Mouse (Mus musculus) heart, postnatal 10 days (tissue): Measurements from ENCODE around the gene Adamts3. TPM values are rescaled to one million over a fixed set of nuclear protein-coding genes. Genes with fewer than 3 reads are reported as not detected.

ENCODE experiments used
- DNase-seq, 2 experiments: peaks; one replicate each; pipeline ENCODE4 v3.0.0; 2021
- intact Hi-C: fragments of 180-260 bp; cut with DNase I; formaldehyde crosslinking; loops from one replicate; pipeline ENCODE4 v1.15.1; 2025
- total RNA-seq, 2 experiments: library from RNA; stranded (reverse); gene quantifications; 2 replicates each; pipeline ENCODE4 v1.2.3; 2021

Adamts3 gene
- total RNA-seq, 2 experiments from 2014 or later = 8.3 to 11.1 TPM

- intact Hi-C loops = loop anchor here (5.0 kb wide), 2 partner anchors 109 to 279 kb away; no protein-coding TSS in a partner anchor
- no peak for DNase-seq
Measured at GRCm38 (mm10) chr5:89821175-89821574, 62.0 kb downstream of the Adamts3 start.

GRCm38 (mm10) chr5:89819531-89819930 is 63.6 kb downstream of the Adamts3 start:
- DNase-seq = peak; percentile 5 to 34
- intact Hi-C loops = loop anchor here (5.0 kb wide), 1 partner anchor 97 kb away; no protein-coding TSS in a partner anchor

- intact Hi-C loops = loop anchor here (5.0 kb wide), 1 partner anchor 94 kb away; no protein-coding TSS in a partner anchor
- no peak for DNase-seq
Measured at GRCm38 (mm10) chr5:89816610-89817009, 66.5 kb downstream of the Adamts3 start.

- intact Hi-C loops = no loop called here
- no peak for DNase-seq
Measured at GRCm38 (mm10) chr5:89814552-89814951, 68.6 kb downstream of the Adamts3 start.

- peak; percentile 4 to 11 for DNase-seq
- intact Hi-C loops = no loop called here
Measured at GRCm38 (mm10) chr5:89800181-89800816, 82.8 kb downstream of the Adamts3 start.

- intact Hi-C loops = no loop called here
- DNase-seq = no peak
Measured at GRCm38 (mm10) chr5:89793706-89794105, 89.4 kb downstream of the Adamts3 start.

GRCm38 (mm10) chr5:89784635-89785034 is 98.5 kb downstream of the Adamts3 start:
- no peak for DNase-seq
- intact Hi-C loops = no loop called here

GRCm38 (mm10) chr5:89779823-89780222 is 103.3 kb downstream of the Adamts3 start:
- DNase-seq = no peak
- intact Hi-C loops = no loop called here

GRCm38 (mm10) chr5:89778610-89779009 is 104.5 kb downstream of the Adamts3 start:
- DNase-seq = peak; percentile 22 to 55
- intact Hi-C loops = no loop called here

GRCm38 (mm10) chr5:89777411-89777810 is 105.7 kb downstream of the Adamts3 start:
- intact Hi-C loops = no loop called here
- DNase-seq = no peak

GRCm38 (mm10) chr5:89770655-89771355 is 112.3 kb downstream of the Adamts3 start:
- intact Hi-C loops = no loop called here
- no peak for DNase-seq

GRCm38 (mm10) chr5:89763189-89764187 is 119.6 kb downstream of the Adamts3 start:
- DNase-seq = no peak
- intact Hi-C loops = no loop called here

GRCm38 (mm10) chr5:89760368-89760767 is 122.8 kb downstream of the Adamts3 start:
- intact Hi-C loops = no loop called here

GRCm38 (mm10) chr5:89751836-89752235 is 131.3 kb downstream of the Adamts3 start:
- no peak for DNase-seq
- intact Hi-C loops = no loop called here

More at GRCm38 (mm10) chr5:89760368-89760767, 122.8 kb downstream of the Adamts3 start:
- no peak for DNase-seq

- peak; percentile 24 to 25 for DNase-seq
- intact Hi-C loops = no loop called here
Measured at GRCm38 (mm10) chr5:89748185-89748884, 134.8 kb downstream of the Adamts3 start.

- intact Hi-C loops = no loop called here
- DNase-seq = no peak
Measured at GRCm38 (mm10) chr5:89747149-89747659, 135.9 kb downstream of the Adamts3 start.

GRCm38 (mm10) chr5:89745112-89745511 is 138.0 kb downstream of the Adamts3 start:
- no peak for DNase-seq
- intact Hi-C loops = no loop called here

- no peak for DNase-seq
- intact Hi-C loops = no loop called here
Measured at GRCm38 (mm10) chr5:89734759-89735158, 148.4 kb downstream of the Adamts3 start.

GRCm38 (mm10) chr5:89730411-89730810 is 152.7 kb downstream of the Adamts3 start:
- intact Hi-C loops = no loop called here
- DNase-seq = no peak

- peak in 1 of 2 experiments; percentile 4 for DNase-seq
- intact Hi-C loops = no loop called here
Measured at GRCm38 (mm10) chr5:89728117-89728516, 155.0 kb downstream of the Adamts3 start.
